Mouse (Mus musculus) limb, embryonic 11.5 days (tissue): ENCODE results near the gene Olfr598. TPM values are rescaled to one million over a fixed set of nuclear protein-coding genes. Genes with fewer than 3 reads are reported as not detected.
"Not testable (repeated sequence)": the region's sequence is repeated elsewhere in the genome, so short reads cannot be mapped to it uniquely, and the experiment has no call there.

Source experiments
- ATAC-seq: fragments of 200-750 bp; cut with Nextera tagmentation; 2 replicates; pipeline ENCODE4 v1.8.0; 2017; ENCODE audit warnings: low read depth; ENCODE audit not compliant: insufficient number of reproducible peaks, low FRiP score, low TSS enrichment
- DNase-seq: peaks from one replicate; pipeline ENCODE4 v3.0.0-alpha.2; 2015; ENCODE audit warnings: low spot score
- H3K27ac ChIP-seq: fragments of 300-500 bp; sonication (generic); replicated peaks from 2 replicates; pipeline ENCODE4 v1.5.1; 2014; ENCODE audit warnings: low read depth, mild to moderate bottlenecking, low read length
- H3K27me3 ChIP-seq: fragments of 300-500 bp; sonication (generic); 2 replicates; pipeline ENCODE4 v1.6.1; 2014; ENCODE audit warnings: mild to moderate bottlenecking, low read length, mixed read lengths; ENCODE audit not compliant: control insufficient read depth, insufficient read depth
- H3K36me3 ChIP-seq: fragments of 300-500 bp; sonication (generic); 2 replicates; pipeline ENCODE4 v1.6.1; 2014; ENCODE audit warnings: mild to moderate bottlenecking, low read length, moderate library complexity, mixed read lengths; ENCODE audit not compliant: control insufficient read depth, insufficient read depth
- H3K4me1 ChIP-seq: fragments of 300-500 bp; sonication (generic); 2 replicates; pipeline ENCODE4 v1.6.1; 2014; ENCODE audit warnings: low read length, mixed read lengths; ENCODE audit not compliant: control insufficient read depth, insufficient read depth
- H3K4me2 ChIP-seq: fragments of 300-500 bp; sonication (generic); 2 replicates; pipeline ENCODE4 v1.6.1; 2014; ENCODE audit warnings: low read depth, mild to moderate bottlenecking, moderate library complexity; ENCODE audit not compliant: severe bottlenecking
- H3K4me3 ChIP-seq: fragments of 300-500 bp; sonication (generic); 2 replicates; pipeline ENCODE4 v1.5.1; 2014; ENCODE audit warnings: low read depth, low read length
- H3K9ac ChIP-seq: fragments of 300-500 bp; sonication (generic); 2 replicates; pipeline ENCODE4 v1.6.1; 2014; ENCODE audit warnings: mild to moderate bottlenecking, low read length
- H3K9me3 ChIP-seq: fragments of 300-500 bp; sonication (generic); 2 replicates; pipeline ENCODE4 v1.6.1; 2016; ENCODE audit warnings: low read length; ENCODE audit not compliant: control insufficient read depth
- WGBS: fragments of 180-500 bp; shearing (Covaris S2); extraction: QIAGEN DNeasy Blood & Tissue Kit; methylation state at CpG from one replicate; pipeline ENCODE4 v1.1.7; 2014; 5-methylcytosine and 5-hydroxymethylcytosine counted together
- polyA plus RNA-seq: library from polyadenylated mRNA; unstranded; fragments of >200 nt; fragmentation: Nextera tagmentation; extraction: Ambion mirVana; gene quantifications from 2 replicates; pipeline ENCODE4 v1.2.1, GENCODE M21; 2014

Gene Olfr598
- polyA plus RNA-seq: not detected in 2 replicates

DNA sequence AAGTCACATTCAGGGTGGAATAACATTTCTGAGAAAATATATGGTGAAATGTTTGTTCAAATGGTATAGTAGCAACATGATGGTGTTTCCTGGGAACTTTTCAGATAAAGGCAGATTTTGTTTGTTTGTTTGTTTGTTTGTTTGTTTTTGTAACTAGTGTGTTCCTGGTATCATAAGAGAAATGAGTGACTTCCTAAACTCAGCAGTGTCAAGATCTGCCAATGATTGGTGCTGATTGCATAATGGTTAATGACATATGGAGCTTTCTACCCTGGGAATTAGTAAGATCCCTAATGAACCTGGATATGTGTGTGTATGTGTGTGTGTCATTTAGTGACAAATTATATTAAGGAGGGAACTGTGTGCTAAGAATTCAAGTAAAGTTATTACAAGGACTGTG lies at the start of gene Olfr598:
Olfr598 (plus strand) TSS at position 301 of the 400 bp plus-strand sequence.
- Histone ChIP-seq H3K9me3 (no peaks in the 10 kb centered on the region), H3K4me2 (no peak within 1 kb of the TSS), H3K4me3 (no peak within 1 kb of the TSS), H3K36me3 (no peaks in the 10 kb centered on the region), H3K4me1 (no peaks in the 10 kb centered on the region), H3K27me3 (no peaks in the 10 kb centered on the region), H3K27ac (no peak within 1 kb of the TSS), H3K9ac (no peak within 1 kb of the TSS)
- no peak for DNase-seq
- ATAC-seq: no peak

DNA sequence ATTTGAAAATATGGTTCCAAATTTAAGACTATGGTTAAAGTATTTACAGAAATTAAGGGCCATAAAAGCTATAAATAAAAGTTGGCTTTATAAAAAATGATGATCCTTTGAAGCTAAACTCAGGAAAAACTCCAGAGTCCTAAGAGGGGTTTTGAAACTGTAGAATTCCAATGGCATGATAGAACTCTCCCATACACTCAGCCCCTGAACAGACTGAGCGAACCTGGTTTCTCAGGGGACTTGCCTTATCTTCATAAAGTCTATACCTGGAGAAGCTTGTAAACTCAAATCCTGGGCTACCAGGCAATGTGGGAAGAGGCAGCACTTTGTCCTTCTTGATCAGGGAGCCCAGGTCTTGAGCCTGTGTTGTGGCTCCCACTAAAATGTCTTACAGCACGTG lies 18.0 kb upstream of the Olfr598 start, which contains the start of gene Olfr596:
Olfr596 (plus strand) TSS at position 301 of the 400 bp plus-strand sequence.
- not testable (repeated sequence) for H3K27ac ChIP-seq, H3K36me3 ChIP-seq, H3K4me2 ChIP-seq, H3K27me3 ChIP-seq, ATAC-seq, H3K9me3 ChIP-seq, DNase-seq, H3K4me3 ChIP-seq, H3K4me1 ChIP-seq, H3K9ac ChIP-seq
- 88% methylated on average over 2 of the region's 2 CpGs for WGBS

- not testable (repeated sequence) for H3K4me1 ChIP-seq, H3K9me3 ChIP-seq, H3K27me3 ChIP-seq, H3K9ac ChIP-seq, ATAC-seq, H3K4me3 ChIP-seq, H3K27ac ChIP-seq, DNase-seq, H3K36me3 ChIP-seq, H3K4me2 ChIP-seq
- WGBS: 93% methylated on average over 2 of the region's 2 CpGs
Measured at GRCm38 (mm10) chr7:103316015-103316414, 7.4 kb upstream of the Olfr598 start, which contains the start of gene Olfr597. Gene Olfr597, plus strand, starts transcription at chr7:103316315.

DNA sequence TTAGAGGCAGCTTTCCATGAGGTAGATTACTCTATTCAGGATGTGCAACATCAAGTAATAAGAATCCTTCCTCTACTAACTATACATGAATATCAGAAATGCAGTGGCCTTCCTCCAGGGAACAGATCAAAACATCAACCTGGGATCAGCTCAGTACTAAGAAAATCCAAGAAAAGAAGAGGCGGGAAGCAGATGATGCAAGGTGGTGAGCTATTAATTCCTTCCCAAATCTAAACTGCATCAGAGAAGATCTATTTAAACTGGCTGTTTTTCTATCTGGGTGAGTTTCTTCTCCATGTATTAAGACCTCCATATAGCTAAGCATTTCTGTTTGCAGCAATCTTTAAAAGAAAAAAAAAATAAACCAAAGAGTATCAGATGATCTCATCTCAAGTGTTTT lies 12.2 kb downstream of the Olfr598 start, which contains the start of gene Olfr599:
Olfr599 (plus strand) TSS at position 301 of the 400 bp plus-strand sequence.
- no peak for DNase-seq
- Histone ChIP-seq H3K9ac (no peak within 1 kb of the TSS), H3K27me3 (no peaks in the 10 kb centered on the region), H3K4me3 (no peak within 1 kb of the TSS), H3K27ac (no peak within 1 kb of the TSS), H3K36me3 (no peaks in the 10 kb centered on the region), H3K4me2 (no peak within 1 kb of the TSS), H3K9me3 (no peaks in the 10 kb centered on the region), H3K4me1 (no peaks in the 10 kb centered on the region)
- 92% methylated on average over 1 of the region's 1 CpGs for WGBS
- no peak for ATAC-seq

DNA sequence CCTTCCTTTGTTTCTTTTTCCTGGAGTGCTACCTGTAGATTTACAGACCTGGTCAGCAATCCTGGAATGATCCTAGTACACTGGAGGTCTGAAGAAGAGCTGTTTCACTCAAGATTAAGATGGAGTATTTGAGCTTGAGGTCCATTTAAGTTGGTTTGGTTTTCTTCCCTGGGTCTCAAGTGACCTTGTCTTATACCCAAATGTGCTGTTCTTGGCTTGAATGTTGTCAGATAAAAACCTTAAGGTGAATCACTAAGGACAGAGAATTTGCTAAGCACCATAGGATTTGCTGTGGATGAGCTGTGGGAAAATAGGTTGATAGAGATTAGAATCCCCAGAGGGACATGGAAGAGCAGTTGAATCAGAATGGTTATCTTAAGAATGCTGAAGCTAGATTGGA lies 26.2 kb downstream of the Olfr598 start, which contains the start of gene Olfr600:
Olfr600 (minus strand) TSS at position 101 of the 400 bp plus-strand sequence.
- Histone ChIP-seq H3K4me3 (no peak within 1 kb of the TSS), H3K4me2 (no peak within 1 kb of the TSS), H3K9ac (no peak within 1 kb of the TSS), H3K27ac (no peak within 1 kb of the TSS), H3K27me3 (no peaks in the 10 kb centered on the region), H3K9me3 (no peaks in the 10 kb centered on the region), H3K4me1 (no peaks in the 10 kb centered on the region), H3K36me3 (no peaks in the 10 kb centered on the region)
- DNase-seq (no peak), ATAC-seq (no peak)

DNA sequence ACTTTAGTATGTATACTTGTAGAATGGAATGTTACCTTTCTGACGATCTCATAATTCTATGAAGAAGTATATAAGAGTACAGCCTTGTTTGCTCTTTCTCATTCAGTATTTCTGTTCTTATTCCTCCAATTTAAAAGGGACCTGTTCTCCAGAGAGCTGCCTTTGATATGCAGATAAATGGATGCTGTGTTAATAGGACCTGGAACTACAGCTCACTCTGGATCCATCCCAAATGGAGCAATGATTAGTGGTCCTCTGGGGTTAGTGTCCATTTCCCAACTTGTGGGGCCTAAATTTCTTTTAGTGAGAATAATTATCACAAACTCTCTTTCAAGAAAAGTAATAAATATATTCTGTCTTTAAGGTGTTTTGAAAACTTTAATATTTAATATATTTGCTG lies 39.2 kb downstream of the Olfr598 start, which contains the start of gene Olfr601:
Olfr601 (minus strand) TSS at position 101 of the 400 bp plus-strand sequence.
- Histone ChIP-seq H3K27me3 (no peaks in the 10 kb centered on the region), H3K9ac (no peak within 1 kb of the TSS), H3K4me2 (no peak within 1 kb of the TSS), H3K4me3 (no peak within 1 kb of the TSS), H3K9me3 (no peaks in the 10 kb centered on the region), H3K36me3 (no peaks in the 10 kb centered on the region), H3K27ac (no peak within 1 kb of the TSS), H3K4me1 (no peaks in the 10 kb centered on the region)
- ATAC-seq (no peak), DNase-seq (no peak)
- 96% methylated on average over 1 of the region's 1 CpGs for WGBS

Other genes with a start within 250 kb of the Olfr598 start
- gene Olfr584, start 241.7 kb upstream of the Olfr598 start, polyA plus RNA-seq: not detected in 2 replicates
- not detected in 2 replicates for gene Olfr585, start 225.8 kb upstream of the Olfr598 start, polyA plus RNA-seq
- gene Olfr586, start 197.9 kb upstream of the Olfr598 start, polyA plus RNA-seq: not detected in 2 replicates
- not detected in 2 replicates for gene Olfr588-ps1, start 182.7 kb upstream of the Olfr598 start, polyA plus RNA-seq
- not detected in 2 replicates for gene Olfr589, start 167.2 kb upstream of the Olfr598 start, polyA plus RNA-seq
- not detected in 2 replicates for gene Olfr591, start 145.2 kb upstream of the Olfr598 start, polyA plus RNA-seq
- gene Olfr592, start 138.8 kb upstream of the Olfr598 start, polyA plus RNA-seq: not detected in 2 replicates
- gene Olfr593, start 111.7 kb upstream of the Olfr598 start, polyA plus RNA-seq: not detected in 2 replicates
- gene Olfr594, start 106.6 kb upstream of the Olfr598 start, polyA plus RNA-seq: not detected in 2 replicates
- not detected in 2 replicates for gene Usp17ld, start 71.1 kb upstream of the Olfr598 start, polyA plus RNA-seq
- not detected in 2 replicates for gene Olfr596, start 17.9 kb upstream of the Olfr598 start, polyA plus RNA-seq
- gene Olfr597, start 7.3 kb upstream of the Olfr598 start, polyA plus RNA-seq: not detected in 2 replicates
- gene Olfr599, start 12.3 kb downstream of the Olfr598 start, polyA plus RNA-seq: not detected in 2 replicates
- gene Olfr600, start 26.1 kb downstream of the Olfr598 start, polyA plus RNA-seq: not detected in 2 replicates
- not detected in 2 replicates for gene Olfr601, start 39.1 kb downstream of the Olfr598 start, polyA plus RNA-seq
- not detected in 2 replicates for gene Olfr603, start 62.6 kb downstream of the Olfr598 start, polyA plus RNA-seq
- not detected in 2 replicates for gene Usp17lc, start 91.5 kb downstream of the Olfr598 start, polyA plus RNA-seq
- not detected in 2 replicates for gene Olfr605, start 121.9 kb downstream of the Olfr598 start, polyA plus RNA-seq
- gene Olfr606, start 125.5 kb downstream of the Olfr598 start, polyA plus RNA-seq: not detected in 2 replicates
- gene Olfr607, start 140.6 kb downstream of the Olfr598 start, polyA plus RNA-seq: not detected in 2 replicates
- gene Olfr608, start 146.3 kb downstream of the Olfr598 start, polyA plus RNA-seq: not detected in 2 replicates
- not detected in 2 replicates for gene Olfr609, start 174.5 kb downstream of the Olfr598 start, polyA plus RNA-seq
- not detected in 2 replicates for gene Olfr610, start 188.6 kb downstream of the Olfr598 start, polyA plus RNA-seq
- gene Olfr611, start 197.3 kb downstream of the Olfr598 start, polyA plus RNA-seq: not detected in 2 replicates
- gene Olfr612, start 219.1 kb downstream of the Olfr598 start, polyA plus RNA-seq: not detected in 2 replicates
- not detected in 2 replicates for gene Olfr613, start 224.5 kb downstream of the Olfr598 start, polyA plus RNA-seq
- gene Olfr615, start 232.5 kb downstream of the Olfr598 start, polyA plus RNA-seq: not detected in 2 replicates
- not detected in 2 replicates for gene Olfr616, start 245.6 kb downstream of the Olfr598 start, polyA plus RNA-seq
- gene Olfr617, start 249.5 kb downstream of the Olfr598 start, polyA plus RNA-seq: not detected in 2 replicates